Mouse (Mus musculus): ENCODE data around the gene Tmtc2. TPM values are rescaled to one million over a fixed set of nuclear protein-coding genes. Genes with fewer than 3 reads are reported as not detected.

Tmtc2 gene
- polyA plus RNA-seq, 1 experiment from 2014 or later: 6.9 TPM

GRCm38 (mm10) chr10:105578291-105578845, 4.1 kb upstream of the Tmtc2 start:
- H3K27ac ChIP-seq (ENCODE audit: low read depth): 0 out of 2 replicates have a peak overlapping the region, but pooled peaks have one; percentile 1
- WGBS: 51% methylated on average over 8 of the region's 8 CpGs
- no peak overlapping the region for H3K4me2 ChIP-seq
- no peak for TF ChIP-seq CTCF (IDR thresholded peaks at IDR 0.05; ENCODE audit: low read depth)
- H3K9ac ChIP-seq: no peak overlapping the region
- no peaks in the 10 kb centered on the region for H3K9me3 ChIP-seq (ENCODE audit: low read depth, low read length)
- H3K4me1 ChIP-seq (ENCODE audit: insufficient read depth): no peaks in the 10 kb centered on the region
- H3K4me3 ChIP-seq (ENCODE audit: low read depth, low read length): no peak overlapping the region
- H3K36me3 ChIP-seq (ENCODE audit: insufficient read depth): no peaks in the 10 kb centered on the region
- no peak for DNase-seq
- ATAC-seq (ENCODE audit: insufficient read depth): no peak
- no peaks in the 10 kb centered on the region for H3K27me3 ChIP-seq (ENCODE audit: insufficient read depth, low read length)

GRCm38 (mm10) chr10:105574695-105575660, 727 bp upstream of the Tmtc2 start:
- H3K27me3 ChIP-seq (ENCODE audit: insufficient read depth, low read length): no peaks in the 10 kb centered on the region
- peak; percentile 82 for ATAC-seq (ENCODE audit: insufficient read depth)
- WGBS: under 1% methylated on average over 44 of the region's 44 CpGs
- H3K36me3 ChIP-seq (ENCODE audit: insufficient read depth): no peaks in the 10 kb centered on the region
- peak overlapping the region; percentile 71 for H3K9ac ChIP-seq
- no peaks in the 10 kb centered on the region for H3K9me3 ChIP-seq (ENCODE audit: low read depth, low read length)
- peak overlapping the region; percentile 64; the same call in 1 of the 2 replicates for H3K27ac ChIP-seq (ENCODE audit: low read depth)
- DNase-seq: peak; percentile 98
- H3K4me1 ChIP-seq (ENCODE audit: insufficient read depth): no peaks in the 10 kb centered on the region
- H3K4me2 ChIP-seq: peak overlapping the region; percentile 95
- TF ChIP-seq CTCF (IDR thresholded peaks at IDR 0.05; ENCODE audit: low read depth): peak; percentile 97
- H3K4me3 ChIP-seq (ENCODE audit: low read depth, low read length): peak overlapping the region; percentile 72

- Histone ChIP-seq H3K27ac (ENCODE audit: low read depth) (peak overlapping the region; percentile 82), H3K27me3 (ENCODE audit: insufficient read depth, low read length) (no peaks in the 10 kb centered on the region), H3K9ac (peak overlapping the region; percentile 71), H3K4me2 (peak overlapping the region; percentile 95), H3K9me3 (ENCODE audit: low read depth, low read length) (no peaks in the 10 kb centered on the region), H3K4me3 (ENCODE audit: low read depth, low read length) (peak overlapping the region; percentile 72), H3K4me1 (ENCODE audit: insufficient read depth) (no peaks in the 10 kb centered on the region), H3K36me3 (ENCODE audit: insufficient read depth) (no peaks in the 10 kb centered on the region)
- no peak for TF ChIP-seq CTCF (IDR thresholded peaks at IDR 0.05; ENCODE audit: low read depth)
- ATAC-seq (ENCODE audit: insufficient read depth): no peak
- DNase-seq: peak; percentile 74
- WGBS: under 1% methylated on average over 37 of the region's 37 CpGs
These were observed 844 bp downstream of the Tmtc2 start for GRCm38 (mm10) chr10:105573306-105573907.

GRCm38 (mm10) chr10:105572829-105573228, 1.4 kb downstream of the Tmtc2 start:
- no peaks in the 10 kb centered on the region for H3K4me1 ChIP-seq (ENCODE audit: insufficient read depth)
- TF ChIP-seq CTCF (IDR thresholded peaks at IDR 0.05; ENCODE audit: low read depth): no peak
- no peaks in the 10 kb centered on the region for H3K36me3 ChIP-seq (ENCODE audit: insufficient read depth)
- peak overlapping the region; percentile 71 for H3K9ac ChIP-seq
- peak overlapping the region; percentile 95 for H3K4me2 ChIP-seq
- no peak overlapping the region for H3K27ac ChIP-seq (ENCODE audit: low read depth)
- 2% methylated on average over 16 of the region's 16 CpGs for WGBS
- no peak for DNase-seq
- no peaks in the 10 kb centered on the region for H3K27me3 ChIP-seq (ENCODE audit: insufficient read depth, low read length)
- H3K4me3 ChIP-seq (ENCODE audit: low read depth, low read length): peak overlapping the region; percentile 72
- ATAC-seq (ENCODE audit: insufficient read depth): no peak
- no peaks in the 10 kb centered on the region for H3K9me3 ChIP-seq (ENCODE audit: low read depth, low read length)

- 48% methylated on average over 7 of the region's 7 CpGs for WGBS
- peak overlapping the region; percentile 95 for H3K4me2 ChIP-seq
- ATAC-seq (ENCODE audit: insufficient read depth) (no peak), DNase-seq (no peak)
- peak overlapping the region; percentile 71; the same call in 1 of the 2 replicates for H3K9ac ChIP-seq
- H3K36me3 ChIP-seq (ENCODE audit: insufficient read depth): no peaks in the 10 kb centered on the region
- H3K4me3 ChIP-seq (ENCODE audit: low read depth, low read length): peak overlapping the region; percentile 72
- no peak for TF ChIP-seq CTCF (IDR thresholded peaks at IDR 0.05; ENCODE audit: low read depth)
- no peaks in the 10 kb centered on the region for H3K4me1 ChIP-seq (ENCODE audit: insufficient read depth)
- no peaks in the 10 kb centered on the region for H3K27me3 ChIP-seq (ENCODE audit: insufficient read depth, low read length)
- no peaks in the 10 kb centered on the region for H3K9me3 ChIP-seq (ENCODE audit: low read depth, low read length)
- H3K27ac ChIP-seq (ENCODE audit: low read depth): no peak overlapping the region
These were observed 1.9 kb downstream of the Tmtc2 start for GRCm38 (mm10) chr10:105572301-105572700.

GRCm38 (mm10) chr10:105571831-105572230, 2.4 kb downstream of the Tmtc2 start:
- no peaks in the 10 kb centered on the region for H3K27me3 ChIP-seq (ENCODE audit: insufficient read depth, low read length)
- no peak for DNase-seq
- no peak overlapping the region; the same call in 1 of the 2 replicates for H3K27ac ChIP-seq (ENCODE audit: low read depth)

More at GRCm38 (mm10) chr10:105571831-105572230, 2.4 kb downstream of the Tmtc2 start:
- ATAC-seq (ENCODE audit: insufficient read depth): no peak
- TF ChIP-seq CTCF (IDR thresholded peaks at IDR 0.05; ENCODE audit: low read depth): no peak
- Histone ChIP-seq H3K4me1 (ENCODE audit: insufficient read depth) (no peaks in the 10 kb centered on the region), H3K4me3 (ENCODE audit: low read depth, low read length) (peak overlapping the region; percentile 72), H3K9me3 (ENCODE audit: low read depth, low read length) (no peaks in the 10 kb centered on the region), H3K36me3 (ENCODE audit: insufficient read depth) (no peaks in the 10 kb centered on the region), H3K4me2 (peak overlapping the region; percentile 95), H3K9ac (0 out of 2 replicates have a peak overlapping the region, but pooled peaks have one; percentile 21)
- WGBS: 52% methylated on average over 4 of the region's 4 CpGs
